Mouse (Mus musculus): ENCODE results near the gene Fcho2.

Gene Fcho2

GRCm38 (mm10) chr13:98680470-98681060 is 134.7 kb downstream of the Fcho2 start:
- DNase-seq (ENCODE audit: low spot score in 2 of 2), result no peak

- no peak for DNase-seq (ENCODE audit: low spot score in 2 of 2)
These were observed 135.6 kb downstream of the Fcho2 start for GRCm38 (mm10) chr13:98679631-98680041.

DNA sequence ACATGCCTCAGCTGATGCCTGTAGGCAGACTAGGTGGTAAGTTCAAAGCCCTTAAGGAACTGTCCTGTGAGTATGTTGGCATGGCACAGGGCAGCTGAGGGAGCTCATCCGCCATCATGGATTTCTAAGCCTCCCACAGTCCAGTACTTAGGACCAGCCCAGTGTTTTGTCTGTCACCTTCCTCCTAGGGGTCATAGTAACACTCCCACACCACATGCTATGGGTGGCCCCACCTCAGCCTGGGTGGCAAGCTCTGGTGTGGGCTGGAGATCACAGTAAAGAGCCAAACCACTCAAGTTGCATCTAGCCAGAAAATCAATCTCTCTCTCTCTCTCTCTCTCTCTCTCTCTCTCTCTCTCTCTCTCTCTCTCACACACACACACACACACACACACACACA is 136.0 kb downstream of the Fcho2 start:
- no peak for DNase-seq (ENCODE audit: low spot score in 2 of 2)

DNA sequence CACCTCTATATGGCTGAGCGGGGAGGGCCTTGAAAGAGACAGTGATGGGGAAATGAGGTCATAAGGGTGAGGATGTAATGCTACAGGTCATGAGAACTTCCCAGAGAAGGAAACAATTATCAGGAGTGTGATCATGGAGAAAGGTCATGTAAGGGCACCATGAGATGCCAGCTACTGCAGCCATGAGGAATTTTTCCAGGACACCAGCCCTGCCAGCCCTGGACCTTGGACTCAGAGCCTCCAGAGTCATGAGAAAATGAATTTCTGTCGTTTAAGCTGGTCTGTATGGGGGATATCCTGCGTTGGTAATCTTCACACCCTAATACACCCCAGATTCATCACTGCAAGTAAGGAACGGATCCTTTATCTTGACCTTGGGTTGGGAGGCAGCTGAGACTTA is 141.3 kb downstream of the Fcho2 start:
- DNase-seq (ENCODE audit: low spot score in 2 of 2), result no peak
